Mouse (Mus musculus): ENCODE results near the gene Kcnj14.

Gene Kcnj14

GRCm38 (mm10) chr7:45832428-45832827 lies 7.8 kb upstream of the Kcnj14 start:
- peak; percentile 18 for DNase-seq (ENCODE audit: low read depth)

DNA sequence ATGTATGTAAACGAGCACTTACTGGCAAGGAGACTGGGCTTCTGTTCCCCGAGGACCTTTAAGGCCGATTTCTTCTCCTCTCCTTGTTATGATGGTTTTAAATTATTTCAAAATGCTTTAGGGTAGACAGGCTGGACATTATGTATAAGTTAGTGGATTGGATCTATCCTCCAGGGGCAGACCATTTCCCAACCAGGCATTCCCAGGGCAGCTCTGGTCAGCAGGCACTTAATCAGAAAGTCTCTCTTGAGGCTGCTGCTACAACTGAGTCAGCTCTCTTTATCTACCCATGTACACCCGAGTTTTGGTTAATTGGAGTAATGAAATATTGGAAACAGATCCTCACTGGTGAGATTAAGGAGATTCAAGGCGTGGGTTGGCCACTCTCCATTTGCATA lies 6.5 kb upstream of the Kcnj14 start:
- DNase-seq (ENCODE audit: low read depth) = no peak

- peak; percentile 97 for DNase-seq (ENCODE audit: low read depth)
Observed at GRCm38 (mm10) chr7:45830427-45831127, 6.0 kb upstream of the Kcnj14 start, which contains the start of gene Grwd1. Gene Grwd1 (minus strand): TSS chr7:45830944.

DNA sequence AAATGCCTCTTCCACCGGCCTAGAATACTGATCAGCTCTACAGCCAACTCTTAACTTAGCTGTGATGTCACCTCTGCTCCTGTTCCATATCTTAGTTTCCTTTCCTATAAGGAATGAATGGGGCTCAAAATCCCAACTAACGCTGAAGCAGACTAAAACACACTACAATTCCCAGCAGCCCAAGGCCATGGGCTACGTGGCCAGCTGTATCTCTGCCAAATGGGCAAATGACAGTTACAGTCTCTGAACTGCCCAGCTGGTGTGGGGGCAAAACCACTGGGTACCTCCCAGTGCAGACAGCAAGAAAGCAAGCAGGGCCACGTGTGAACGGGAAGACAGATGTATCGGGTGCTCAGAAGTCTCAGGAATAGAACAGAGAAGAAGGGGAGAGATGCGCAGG lies 2.0 kb upstream of the Kcnj14 start:
- no peak for DNase-seq (ENCODE audit: low read depth)

GRCm38 (mm10) chr7:45820913-45821312 lies 3.7 kb downstream of the Kcnj14 start:
- DNase-seq (ENCODE audit: low read depth) = no peak

DNA sequence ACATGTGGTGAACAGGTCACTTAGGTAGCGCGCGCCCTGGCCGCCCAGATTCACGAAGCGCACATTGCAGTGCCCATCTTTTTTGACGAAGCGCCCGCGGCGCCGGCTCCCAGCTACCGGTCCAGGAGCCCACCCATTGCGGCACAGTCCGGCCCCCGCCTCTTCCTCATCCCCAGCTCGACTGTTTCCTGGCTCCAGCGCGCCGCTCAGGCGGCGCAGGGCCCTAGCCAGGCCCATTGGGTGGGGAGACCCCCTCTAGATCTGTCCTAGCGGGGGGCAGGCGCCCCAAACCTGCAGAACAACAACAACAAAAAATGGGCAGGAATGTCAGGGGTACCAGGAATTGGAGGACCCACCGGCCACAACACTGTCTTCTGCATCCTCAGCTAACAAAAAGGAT lies 4.7 kb downstream of the Kcnj14 start:
- DNase-seq (ENCODE audit: low read depth) = no peak

DNA sequence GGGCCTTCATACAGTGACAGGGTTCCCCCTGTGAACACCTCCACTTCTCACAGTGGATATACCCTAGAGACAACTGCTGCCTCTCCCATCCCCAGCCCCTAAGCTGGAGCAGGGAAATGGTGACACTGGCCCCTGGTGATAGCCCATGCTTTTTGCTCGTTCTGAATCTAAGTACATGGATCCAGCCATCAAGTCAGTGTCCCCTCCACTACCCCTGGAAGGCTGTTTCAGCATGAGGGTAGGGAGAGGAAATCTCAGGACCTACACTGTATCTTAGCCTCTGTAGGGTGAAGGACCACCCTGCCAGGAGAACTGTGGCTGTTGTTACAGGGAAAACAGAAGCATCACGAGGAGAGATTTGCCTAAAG lies 8.6 kb downstream of the Kcnj14 start:
- DNase-seq (ENCODE audit: low read depth) = peak; percentile 11

GRCm38 (mm10) chr7:45815323-45815983 lies 9.1 kb downstream of the Kcnj14 start:
- DNase-seq (ENCODE audit: low read depth) = no peak

- DNase-seq (ENCODE audit: low read depth) = no peak
Observed at GRCm38 (mm10) chr7:45814841-45815240, 9.7 kb downstream of the Kcnj14 start.

DNA sequence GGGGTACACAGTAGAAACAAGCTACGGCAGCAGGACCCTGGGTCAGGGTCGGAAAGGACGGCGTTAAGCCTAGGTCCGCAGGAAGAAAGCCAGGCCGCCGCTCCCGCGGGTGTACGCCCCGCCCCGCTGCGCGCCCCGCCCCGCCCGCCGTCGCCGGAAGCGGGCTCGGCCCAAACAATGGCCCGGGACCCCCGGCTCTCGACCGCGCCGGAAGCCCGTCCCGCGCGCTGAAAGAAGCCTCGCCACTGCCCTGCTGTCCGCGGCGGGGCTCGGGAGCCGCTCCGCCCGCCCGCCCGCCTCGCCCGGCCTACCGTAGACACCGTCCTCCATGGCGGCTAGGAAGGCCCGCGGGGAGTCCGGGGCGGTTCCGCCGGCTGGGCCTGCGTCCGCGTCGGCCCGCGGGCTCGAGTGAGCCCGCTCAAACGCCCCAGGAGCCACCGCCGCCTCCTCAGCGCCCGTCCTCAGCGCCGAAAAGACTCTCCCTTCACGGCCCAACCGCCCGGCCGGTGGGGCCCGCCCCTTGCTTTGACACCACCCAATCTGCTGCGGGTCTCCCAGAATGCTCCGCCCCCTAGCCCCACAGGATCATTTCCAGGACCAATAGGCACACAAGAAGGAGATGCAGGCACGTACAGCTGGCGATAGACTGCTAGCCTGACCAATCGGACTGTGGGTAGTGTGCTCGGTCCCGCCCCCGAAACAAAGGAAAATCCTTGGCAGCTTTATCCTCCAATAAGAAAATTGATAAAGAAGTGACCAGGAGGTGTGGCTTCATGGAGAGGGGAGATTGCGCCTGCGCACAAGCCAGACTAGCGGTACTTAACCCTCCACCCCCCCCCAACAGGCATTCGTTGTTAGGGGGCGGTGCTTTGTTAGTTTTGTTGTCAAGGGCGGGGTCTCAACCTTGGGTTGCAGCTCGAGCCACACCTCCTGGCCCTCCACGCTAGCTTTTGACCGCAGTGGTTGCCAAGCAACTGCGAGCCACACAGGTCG lies 10.5 kb downstream of the Kcnj14 start, which contains the start of gene Cyth2:
TSS of gene Cyth2 (minus strand) at position 795 of the 993 bp plus-strand sequence.
- DNase-seq (ENCODE audit: low read depth) = peak; percentile 100

DNA sequence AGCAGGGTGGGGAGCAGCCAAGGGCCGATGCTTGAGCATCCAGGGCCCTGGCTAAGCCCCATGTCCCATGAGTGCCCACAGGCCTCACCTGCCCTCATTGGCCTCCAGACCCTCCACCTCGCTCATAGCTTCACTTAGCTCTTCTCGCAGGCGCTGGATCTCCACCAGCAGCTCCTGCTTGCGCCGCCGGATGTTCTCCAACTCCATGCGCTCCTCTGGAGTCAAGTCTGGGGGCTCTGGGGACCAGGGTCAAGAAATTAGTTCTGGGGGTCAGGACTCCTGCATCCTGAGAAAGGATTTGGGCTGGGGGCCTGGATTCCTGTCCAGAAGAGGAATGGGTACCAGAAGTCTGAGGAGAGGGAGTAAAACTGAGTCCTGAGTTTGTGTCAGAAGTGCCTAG lies 11.7 kb downstream of the Kcnj14 start:
- DNase-seq (ENCODE audit: low read depth) = peak; percentile 6

DNA sequence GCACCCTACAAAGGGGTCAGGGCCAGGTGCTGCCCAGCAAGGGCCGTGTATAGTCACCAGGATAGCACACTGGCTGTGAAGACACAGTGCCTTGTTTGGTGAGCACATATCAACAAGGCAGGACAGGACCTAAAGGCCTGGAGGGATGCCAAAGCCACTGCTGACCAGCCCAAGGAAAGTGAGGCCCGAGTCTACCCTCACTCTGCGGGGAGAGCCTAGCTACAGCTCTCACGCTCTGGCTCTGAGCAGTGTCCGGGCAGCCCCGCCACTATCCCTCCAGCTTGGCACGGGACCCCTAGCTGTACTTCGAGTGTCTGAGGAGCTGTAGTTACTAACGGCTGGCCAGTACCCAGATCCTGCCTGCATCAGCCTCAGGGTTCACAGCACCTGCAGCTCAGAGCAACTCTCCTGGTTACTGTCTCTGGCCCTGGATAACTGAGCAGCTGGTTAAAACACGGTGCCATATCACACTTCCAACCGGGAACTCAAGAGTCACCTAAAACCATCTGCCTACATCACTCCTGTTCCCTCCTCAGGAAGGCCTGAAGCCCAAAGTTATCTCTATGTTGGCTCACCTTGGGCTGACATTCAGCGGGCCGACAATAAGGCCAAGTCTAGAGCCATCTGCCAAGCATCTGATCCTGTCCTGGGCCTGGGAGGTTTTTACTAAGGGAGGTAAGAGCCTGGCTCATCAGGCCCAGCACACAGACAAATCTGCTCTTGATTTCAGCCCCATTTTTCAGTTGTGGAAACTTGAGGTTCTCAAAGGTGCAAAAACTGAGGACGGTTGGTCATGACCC lies 15.1 kb downstream of the Kcnj14 start:
- DNase-seq (ENCODE audit: low read depth) = peak; percentile 5

GRCm38 (mm10) chr7:45808471-45808870 lies 16.1 kb downstream of the Kcnj14 start:
- DNase-seq (ENCODE audit: low read depth) = peak; percentile 12

GRCm38 (mm10) chr7:45805941-45806340 lies 18.6 kb downstream of the Kcnj14 start:
- DNase-seq (ENCODE audit: low read depth) = no peak

GRCm38 (mm10) chr7:45802551-45802950 lies 22.0 kb downstream of the Kcnj14 start:
- DNase-seq (ENCODE audit: low read depth) = peak; percentile 17

DNA sequence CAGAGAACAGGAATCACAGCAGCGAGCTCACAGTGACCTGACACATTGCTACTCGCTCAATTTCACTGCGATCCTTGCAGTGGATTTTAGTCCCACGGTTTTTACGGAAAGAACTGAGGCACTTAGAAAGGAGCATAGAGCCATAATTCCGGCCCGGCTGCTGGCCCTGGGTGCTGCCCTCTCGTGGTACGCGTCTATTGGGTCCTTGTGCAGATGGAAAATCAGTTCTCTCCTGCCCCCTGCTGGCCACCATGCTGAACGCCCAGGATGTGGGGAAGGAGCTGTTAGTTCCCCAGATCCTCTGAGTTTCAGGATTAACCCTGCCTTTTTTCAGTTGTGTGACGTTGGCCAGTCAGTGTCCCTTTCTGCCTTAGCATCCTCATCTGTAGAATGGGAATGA lies 23.2 kb downstream of the Kcnj14 start:
- DNase-seq (ENCODE audit: low read depth) = peak; percentile 96

GRCm38 (mm10) chr7:45800546-45801204 lies 23.9 kb downstream of the Kcnj14 start:
- DNase-seq (ENCODE audit: low read depth) = peak; percentile 91

DNA sequence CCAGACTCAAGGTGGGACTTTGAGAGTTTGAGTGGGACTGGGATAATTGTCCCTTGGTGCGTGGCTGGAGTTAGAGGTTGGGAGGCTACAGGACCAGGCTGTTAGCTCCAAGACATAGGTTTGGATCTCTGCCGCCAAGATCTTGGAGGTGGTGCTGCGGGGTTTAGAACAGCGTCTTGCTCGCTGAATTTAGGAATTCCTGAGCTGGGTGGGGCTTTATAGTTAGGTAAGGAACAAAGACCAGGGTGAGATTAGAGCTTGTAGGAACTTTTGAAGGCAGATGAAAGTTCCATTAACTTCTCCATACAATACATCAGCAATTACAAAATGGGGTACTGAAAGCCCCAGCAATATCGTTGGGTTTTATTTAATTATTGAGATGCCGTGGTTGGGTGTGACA lies 24.6 kb downstream of the Kcnj14 start:
- DNase-seq (ENCODE audit: low read depth) = no peak

DNA sequence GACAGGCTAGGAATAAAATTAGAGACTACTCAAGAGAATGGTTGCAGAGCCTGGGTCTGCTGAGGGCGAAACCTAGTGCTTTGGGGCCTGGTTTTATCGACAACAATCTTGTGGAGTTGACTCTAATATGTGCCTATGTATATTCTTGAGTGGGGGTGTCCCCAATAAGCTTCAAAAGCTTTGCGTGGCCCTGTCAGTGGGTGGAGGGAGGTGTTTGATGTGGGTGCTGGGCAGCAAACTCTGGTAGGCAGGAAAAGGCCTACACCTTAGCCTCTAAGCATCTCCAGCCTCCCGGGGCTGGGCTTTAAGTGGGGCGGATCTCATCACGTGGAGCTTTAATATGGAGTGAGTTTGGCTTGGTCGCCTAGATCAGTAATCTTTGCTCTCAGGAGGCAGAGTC lies 25.7 kb downstream of the Kcnj14 start:
- peak; percentile 85 for DNase-seq (ENCODE audit: low read depth)

- DNase-seq (ENCODE audit: low read depth) = peak; percentile 84
Observed at GRCm38 (mm10) chr7:45798511-45798836, 26.1 kb downstream of the Kcnj14 start.
